Mouse (Mus musculus) stomach, postnatal 0 days (tissue): ENCODE results near the gene Hist1h2bh.

Experiments used
- CTCF ChIP-seq: IDR thresholded peaks from 2 replicates; pipeline ENCODE4 v1.5.1; 2016; ENCODE audit warnings: antibody characterized with exemption, low read depth, mild to moderate bottlenecking, moderate library complexity
- EP300 ChIP-seq: optimal IDR thresholded peaks from 2 replicates; pipeline ENCODE3; 2016; ENCODE audit warnings: antibody characterized with exemption

DNA sequence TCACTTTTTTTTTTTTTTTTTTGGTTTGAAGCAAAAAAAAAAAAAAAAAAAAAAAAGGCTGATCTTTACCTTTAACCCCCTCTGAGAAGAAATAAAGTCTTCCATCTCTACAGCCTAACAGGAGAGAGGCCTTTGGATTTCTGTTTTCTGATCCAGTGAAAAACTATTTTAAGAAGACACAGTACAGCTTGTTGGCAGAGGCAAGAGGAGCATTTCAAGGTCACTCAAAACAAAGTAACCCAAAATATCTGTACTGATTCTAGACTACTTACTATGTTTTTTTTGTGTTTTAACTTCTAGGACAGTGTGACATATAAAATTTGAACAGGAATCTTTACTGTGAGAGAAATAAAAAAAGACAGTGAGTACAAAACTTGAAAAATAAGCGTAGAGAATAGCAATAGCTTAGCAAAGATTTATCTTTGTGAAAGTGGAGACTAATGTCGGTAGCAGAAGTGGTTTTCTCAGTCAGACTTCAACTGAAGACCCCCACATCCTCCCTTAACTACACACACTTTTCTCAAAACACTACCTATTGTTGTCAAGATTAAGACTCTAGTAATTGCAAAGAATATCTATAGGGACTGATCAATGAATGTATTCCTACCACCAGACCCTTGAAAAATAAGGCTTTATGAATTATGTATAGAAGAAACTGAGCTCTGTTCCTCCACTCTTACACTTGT lies 13.6 kb downstream of the Hist1h2bh start:
- TF ChIP-seq CTCF (no peak), EP300 (no peak)
